Mouse (Mus musculus): ENCODE measurements around the gene Osbpl5. TPM values are rescaled to one million over a fixed set of nuclear protein-coding genes. Genes with fewer than 3 reads are reported as not detected.

Osbpl5 gene
- polyA plus RNA-seq, 1 experiment from 2014 or later, result 38.1 TPM

DNA sequence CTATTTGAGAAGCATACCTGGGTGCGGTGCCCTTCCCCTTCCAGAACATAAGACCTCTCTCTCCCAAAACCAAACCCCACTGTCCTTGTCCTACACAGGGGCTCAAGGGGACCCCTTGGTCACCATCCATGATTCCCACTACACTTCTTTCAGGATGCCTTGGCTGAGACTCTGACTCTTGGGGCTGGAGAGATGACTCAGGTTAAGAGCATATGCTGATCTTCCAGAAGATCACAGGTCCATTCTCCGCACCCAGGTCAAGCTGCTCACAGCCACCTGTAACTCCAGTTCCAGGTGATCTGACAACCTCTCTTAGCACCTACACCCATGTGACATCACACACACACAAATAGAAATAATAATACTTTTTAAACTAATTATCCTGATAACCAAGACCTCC is 16.1 kb downstream of the Osbpl5 start:
- H3K4me1 ChIP-seq (replicated peaks; ENCODE audit: control insufficient read depth, insufficient read depth, low read length), result peaks cover 29% of the 10 kb centered on the region
- H3K27ac ChIP-seq, result no peak overlapping the region
- peak overlapping the region; percentile 56 for H3K4me3 ChIP-seq (replicated peaks; ENCODE audit: low read length)
- peak; percentile 21; the same call in 1 of the 2 replicates for ATAC-seq (ENCODE audit: low FRiP score)
- WGBS, result 21% methylated on average over 2 of the region's 2 CpGs
- peak overlapping the region; percentile 90 for H3K4me2 ChIP-seq (replicated peaks)
- H3K27me3 ChIP-seq (ENCODE audit: control insufficient read depth, insufficient read depth, low read length), result no peaks in the 10 kb centered on the region
- no peak for DNase-seq (ENCODE audit: low spot score)
- no peaks in the 10 kb centered on the region for H3K9me3 ChIP-seq (ENCODE audit: control insufficient read depth, low read length)
- peak overlapping the region; percentile 76 for H3K9ac ChIP-seq
- H3K36me3 ChIP-seq (replicated peaks; ENCODE audit: control insufficient read depth, insufficient read depth), result no peaks in the 10 kb centered on the region

GRCm38 (mm10) chr7:143739511-143740461 is 17.0 kb downstream of the Osbpl5 start:
- Histone ChIP-seq H3K4me3 (replicated peaks; ENCODE audit: low read length) (peak overlapping the region; percentile 56), H3K27me3 (ENCODE audit: control insufficient read depth, insufficient read depth, low read length) (no peaks in the 10 kb centered on the region), H3K9ac (peak overlapping the region; percentile 76), H3K4me2 (replicated peaks) (peak overlapping the region; percentile 90), H3K36me3 (replicated peaks; ENCODE audit: control insufficient read depth, insufficient read depth) (no peaks in the 10 kb centered on the region), H3K9me3 (ENCODE audit: control insufficient read depth, low read length) (no peaks in the 10 kb centered on the region), H3K27ac (peak overlapping the region; percentile 54), H3K4me1 (replicated peaks; ENCODE audit: control insufficient read depth, insufficient read depth, low read length) (peaks cover 29% of the 10 kb centered on the region)
- 3% methylated on average over 37 of the region's 38 CpGs for WGBS
- DNase-seq (ENCODE audit: low spot score) (peak; percentile 76), ATAC-seq (ENCODE audit: low FRiP score) (peak; percentile 87)

DNA sequence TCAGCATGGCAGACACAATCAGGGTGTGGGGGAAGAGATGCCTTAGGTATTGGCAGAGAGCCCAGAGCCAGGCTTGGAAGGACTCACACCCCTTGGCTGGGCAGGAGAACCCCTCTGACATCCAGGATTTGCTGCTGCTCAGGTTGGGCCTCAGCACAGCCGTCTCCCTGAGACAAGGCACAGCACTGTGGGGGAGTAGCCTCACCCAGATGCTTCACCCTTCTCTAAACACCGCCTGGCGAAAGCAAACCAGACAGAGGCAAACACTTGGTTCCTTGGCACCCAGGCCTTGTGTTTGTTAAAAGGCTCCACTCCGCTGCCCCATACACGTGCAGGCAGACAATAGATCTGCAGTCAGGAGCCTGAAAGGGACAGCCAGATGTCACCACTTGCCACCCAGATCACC is 18.2 kb downstream of the Osbpl5 start:
- peaks cover 29% of the 10 kb centered on the region for H3K4me1 ChIP-seq (replicated peaks; ENCODE audit: control insufficient read depth, insufficient read depth, low read length)
- WGBS, result 17% methylated on average over 5 of the region's 5 CpGs
- H3K9ac ChIP-seq, result peak overlapping the region; percentile 76
- H3K36me3 ChIP-seq (replicated peaks; ENCODE audit: control insufficient read depth, insufficient read depth), result no peaks in the 10 kb centered on the region
- no peaks in the 10 kb centered on the region for H3K27me3 ChIP-seq (ENCODE audit: control insufficient read depth, insufficient read depth, low read length)
- ATAC-seq (ENCODE audit: low FRiP score) (no peak), DNase-seq (ENCODE audit: low spot score) (peak; percentile 37)
- peak overlapping the region; percentile 90 for H3K4me2 ChIP-seq (replicated peaks)
- peak overlapping the region; percentile 56 for H3K4me3 ChIP-seq (replicated peaks; ENCODE audit: low read length)
- H3K27ac ChIP-seq, result peak overlapping the region; percentile 54
- H3K9me3 ChIP-seq (ENCODE audit: control insufficient read depth, low read length), result no peaks in the 10 kb centered on the region

GRCm38 (mm10) chr7:143738194-143738593 is 18.6 kb downstream of the Osbpl5 start:
- Histone ChIP-seq H3K4me2 (replicated peaks) (peak overlapping the region; percentile 90), H3K9ac (peak overlapping the region; percentile 76), H3K4me1 (replicated peaks; ENCODE audit: control insufficient read depth, insufficient read depth, low read length) (peaks cover 29% of the 10 kb centered on the region), H3K4me3 (replicated peaks; ENCODE audit: low read length) (peak overlapping the region; percentile 56), H3K27me3 (ENCODE audit: control insufficient read depth, insufficient read depth, low read length) (no peaks in the 10 kb centered on the region), H3K9me3 (ENCODE audit: control insufficient read depth, low read length) (no peaks in the 10 kb centered on the region), H3K36me3 (replicated peaks; ENCODE audit: control insufficient read depth, insufficient read depth) (no peaks in the 10 kb centered on the region), H3K27ac (peak overlapping the region; percentile 54)
- WGBS, result 63% methylated on average over 6 of the region's 6 CpGs
- no peak for ATAC-seq (ENCODE audit: low FRiP score)
- no peak for DNase-seq (ENCODE audit: low spot score)

DNA sequence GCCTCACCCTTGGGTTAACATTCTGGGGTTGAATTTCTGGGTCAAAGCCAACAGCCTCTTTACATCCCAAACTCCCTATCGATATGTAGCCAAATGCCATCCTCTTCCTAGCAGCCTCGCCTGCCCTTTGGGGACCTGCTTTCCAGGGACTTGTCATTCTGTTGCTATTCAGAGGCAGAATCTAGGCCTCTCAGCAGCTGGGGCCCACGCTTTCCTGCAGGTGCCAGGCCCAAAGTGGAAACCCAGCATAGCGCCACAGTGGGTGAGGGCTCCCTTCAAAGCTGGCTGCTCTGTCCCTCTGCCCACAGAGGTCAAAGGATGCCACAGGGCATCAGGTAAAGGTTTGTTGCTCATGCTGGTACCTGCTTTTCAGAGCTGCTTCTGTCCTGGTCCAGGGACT is 23.0 kb downstream of the Osbpl5 start:
- no peak overlapping the region for H3K4me3 ChIP-seq (replicated peaks; ENCODE audit: low read length)
- no peaks in the 10 kb centered on the region for H3K27me3 ChIP-seq (ENCODE audit: control insufficient read depth, insufficient read depth, low read length)
- DNase-seq (ENCODE audit: low spot score), result no peak
- WGBS, result 85% methylated on average over 4 of the region's 4 CpGs
- H3K36me3 ChIP-seq (replicated peaks; ENCODE audit: control insufficient read depth, insufficient read depth), result no peaks in the 10 kb centered on the region
- H3K9me3 ChIP-seq (ENCODE audit: control insufficient read depth, low read length), result no peaks in the 10 kb centered on the region
- H3K9ac ChIP-seq, result no peak overlapping the region
- ATAC-seq (ENCODE audit: low FRiP score), result no peak
- no peak overlapping the region for H3K4me2 ChIP-seq (replicated peaks)
- peaks cover 16% of the 10 kb centered on the region for H3K4me1 ChIP-seq (replicated peaks; ENCODE audit: control insufficient read depth, insufficient read depth, low read length)
- H3K27ac ChIP-seq, result no peak overlapping the region

DNA sequence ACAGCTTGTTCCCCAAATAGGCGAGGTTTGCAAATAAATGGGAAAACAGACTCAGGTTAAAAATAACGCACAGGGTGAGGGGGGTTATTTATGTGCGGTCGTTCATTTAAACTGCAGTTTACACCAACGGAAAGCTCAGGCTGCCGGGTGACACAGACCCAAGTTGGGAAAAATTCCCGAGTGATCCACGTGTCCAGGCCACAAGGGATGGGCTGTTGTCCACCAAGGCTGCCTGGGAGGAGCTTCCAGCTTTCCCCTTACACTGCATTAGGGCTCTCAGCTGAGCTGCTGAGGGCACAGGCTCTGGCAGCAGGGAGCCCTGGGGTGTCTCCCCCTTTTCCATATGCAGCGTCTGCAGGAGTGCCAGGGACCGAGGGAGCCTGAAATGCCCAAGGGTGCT is 26.9 kb downstream of the Osbpl5 start:
- 75% methylated on average over 10 of the region's 10 CpGs for WGBS
- Histone ChIP-seq H3K4me1 (replicated peaks; ENCODE audit: control insufficient read depth, insufficient read depth, low read length) (no peaks in the 10 kb centered on the region), H3K36me3 (replicated peaks; ENCODE audit: control insufficient read depth, insufficient read depth) (no peaks in the 10 kb centered on the region), H3K27ac (no peak overlapping the region), H3K4me3 (replicated peaks; ENCODE audit: low read length) (no peak overlapping the region), H3K9me3 (ENCODE audit: control insufficient read depth, low read length) (no peaks in the 10 kb centered on the region), H3K4me2 (replicated peaks) (no peak overlapping the region), H3K9ac (no peak overlapping the region), H3K27me3 (ENCODE audit: control insufficient read depth, insufficient read depth, low read length) (no peaks in the 10 kb centered on the region)
- DNase-seq (ENCODE audit: low spot score) (no peak), ATAC-seq (ENCODE audit: low FRiP score) (no peak)

DNA sequence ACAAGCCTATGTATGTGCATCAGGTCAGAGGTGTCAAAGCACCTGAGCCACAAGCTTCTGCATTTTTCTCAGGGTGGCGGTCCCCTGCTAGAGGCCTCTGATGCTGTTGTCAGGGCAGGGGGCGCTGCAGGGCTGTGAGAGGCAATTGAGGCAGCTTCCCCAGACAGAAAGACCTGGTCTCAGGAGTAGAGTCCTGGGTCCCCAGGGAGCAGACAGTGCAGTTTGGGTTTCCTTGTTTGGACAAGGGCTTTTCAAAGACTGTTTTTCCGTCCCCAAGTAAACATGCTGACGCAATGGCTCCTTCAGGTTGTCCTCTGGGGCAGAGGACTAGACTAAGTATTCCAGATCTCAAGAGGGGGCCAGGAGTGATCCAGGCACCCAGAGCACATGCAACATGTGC is 30.4 kb downstream of the Osbpl5 start:
- DNase-seq (ENCODE audit: low spot score), result no peak
- Histone ChIP-seq H3K27me3 (ENCODE audit: control insufficient read depth, insufficient read depth, low read length) (no peaks in the 10 kb centered on the region), H3K36me3 (replicated peaks; ENCODE audit: control insufficient read depth, insufficient read depth) (no peaks in the 10 kb centered on the region), H3K9ac (no peak overlapping the region), H3K4me1 (replicated peaks; ENCODE audit: control insufficient read depth, insufficient read depth, low read length) (no peaks in the 10 kb centered on the region), H3K4me2 (replicated peaks) (no peak overlapping the region), H3K4me3 (replicated peaks; ENCODE audit: low read length) (no peak overlapping the region), H3K9me3 (ENCODE audit: control insufficient read depth, low read length) (no peaks in the 10 kb centered on the region), H3K27ac (no peak overlapping the region)
- ATAC-seq (ENCODE audit: low FRiP score), result no peak
- WGBS, result 80% methylated on average over 4 of the region's 4 CpGs

DNA sequence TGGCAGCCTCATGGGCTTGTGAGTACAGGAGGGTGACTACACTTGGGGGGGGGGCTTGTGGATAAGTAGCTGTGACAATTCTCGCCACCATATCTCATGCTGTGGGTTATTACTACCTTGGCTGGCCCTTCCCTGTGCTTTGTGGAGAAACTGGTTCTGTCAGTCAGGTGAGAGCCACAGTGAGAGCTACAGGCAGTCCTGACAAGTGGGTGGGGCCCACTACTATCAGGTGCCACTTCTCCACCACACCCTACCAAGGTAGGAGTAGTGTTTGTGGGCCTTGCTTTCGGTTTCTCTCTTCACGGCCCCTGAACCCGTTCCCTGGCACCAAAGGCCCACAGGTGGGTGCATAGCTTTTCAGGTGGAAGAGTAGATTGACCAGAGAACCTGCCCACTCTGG is 32.9 kb downstream of the Osbpl5 start:
- Histone ChIP-seq H3K27me3 (ENCODE audit: control insufficient read depth, insufficient read depth, low read length) (no peaks in the 10 kb centered on the region), H3K9me3 (ENCODE audit: control insufficient read depth, low read length) (no peaks in the 10 kb centered on the region), H3K9ac (no peak overlapping the region), H3K27ac (no peak overlapping the region), H3K4me2 (replicated peaks) (no peak overlapping the region), H3K4me1 (replicated peaks; ENCODE audit: control insufficient read depth, insufficient read depth, low read length) (no peaks in the 10 kb centered on the region), H3K36me3 (replicated peaks; ENCODE audit: control insufficient read depth, insufficient read depth) (no peaks in the 10 kb centered on the region), H3K4me3 (replicated peaks; ENCODE audit: low read length) (no peak overlapping the region)
- DNase-seq (ENCODE audit: low spot score) (no peak), ATAC-seq (ENCODE audit: low FRiP score) (no peak)
- 89% methylated on average over 4 of the region's 4 CpGs for WGBS

DNA sequence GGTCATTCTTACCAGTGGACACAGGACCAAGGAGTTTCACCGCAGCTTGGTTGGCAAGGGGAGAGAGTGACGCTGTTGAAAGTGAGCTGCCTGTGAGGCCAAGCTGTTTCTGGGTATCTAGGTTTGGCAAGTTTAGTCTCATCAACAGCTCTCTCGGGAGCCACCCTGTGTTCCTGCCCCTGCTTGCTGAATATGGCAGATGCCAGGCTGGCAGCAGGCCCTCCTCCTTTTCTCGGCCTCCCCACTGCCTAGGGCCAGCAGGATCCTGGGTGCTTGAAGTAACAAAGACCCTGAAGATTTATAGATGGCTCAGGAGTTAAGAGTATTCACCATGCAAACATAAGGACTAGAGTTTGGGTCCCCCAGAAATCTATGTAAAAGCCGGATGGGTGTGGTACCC is 34.1 kb downstream of the Osbpl5 start:
- Histone ChIP-seq H3K4me2 (replicated peaks) (no peak overlapping the region), H3K9ac (no peak overlapping the region), H3K27ac (no peak overlapping the region), H3K27me3 (ENCODE audit: control insufficient read depth, insufficient read depth, low read length) (no peaks in the 10 kb centered on the region), H3K4me3 (replicated peaks; ENCODE audit: low read length) (no peak overlapping the region), H3K4me1 (replicated peaks; ENCODE audit: control insufficient read depth, insufficient read depth, low read length) (no peaks in the 10 kb centered on the region), H3K36me3 (replicated peaks; ENCODE audit: control insufficient read depth, insufficient read depth) (no peaks in the 10 kb centered on the region), H3K9me3 (ENCODE audit: control insufficient read depth, low read length) (no peaks in the 10 kb centered on the region)
- ATAC-seq (ENCODE audit: low FRiP score) (no peak), DNase-seq (ENCODE audit: low spot score) (no peak)
- 66% methylated on average over 5 of the region's 5 CpGs for WGBS

Measured in hindbrain, embryonic 14.5 days (tissue).